Mouse (Mus musculus) liver, adult (tissue): Measurements from ENCODE around the gene Rrp1b.

ENCODE experiments used
- GATA4 ChIP-seq: IDR thresholded peaks from 2 replicates; pipeline ENCODE4 v1.6.1; 2014; ENCODE audit warnings: mild to moderate bottlenecking, low read length; ENCODE audit not compliant: insufficient replicate concordance

Gene Rrp1b

DNA sequence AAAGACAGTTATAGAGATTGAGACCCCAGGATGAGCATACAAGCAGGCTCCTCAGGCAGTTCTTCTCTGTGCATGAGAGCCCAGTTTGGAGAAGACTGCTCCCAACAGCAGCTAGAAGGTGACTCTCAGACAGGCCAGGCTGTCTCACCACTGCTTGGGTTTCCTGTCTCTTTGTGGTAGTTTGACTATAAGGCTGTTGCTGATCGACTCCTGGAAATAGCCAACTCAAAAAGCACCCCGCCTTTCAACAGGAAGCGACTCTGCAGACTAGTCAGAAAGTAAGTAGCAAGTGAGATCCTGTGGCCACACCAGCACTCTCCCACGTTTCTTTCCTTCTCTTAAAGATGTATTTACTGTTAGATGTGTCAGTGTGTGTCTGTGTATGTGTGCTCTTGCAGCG, 17.8 kb downstream of the Rrp1b start:
- TF ChIP-seq GATA4 = no peak

DNA sequence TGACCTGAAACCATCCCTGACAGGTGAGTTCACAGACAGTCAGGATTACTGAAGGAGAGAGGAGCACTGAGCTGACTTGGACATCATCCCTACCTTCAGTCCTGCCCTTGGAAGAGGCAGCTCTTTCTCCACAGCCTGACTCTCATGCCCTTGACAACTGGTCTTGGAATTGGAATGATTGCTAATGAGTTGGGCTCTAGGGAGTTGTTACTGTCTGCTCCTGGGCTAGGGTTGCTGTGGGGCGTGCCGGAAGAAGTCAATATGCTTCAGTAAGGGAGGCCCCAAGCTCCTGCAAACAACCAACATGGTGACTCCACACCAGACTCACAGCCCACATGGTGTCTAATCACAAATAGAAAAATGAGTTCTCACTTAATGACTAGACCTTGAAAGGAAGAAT, 21.9 kb downstream of the Rrp1b start:
- no peak for TF ChIP-seq GATA4

DNA sequence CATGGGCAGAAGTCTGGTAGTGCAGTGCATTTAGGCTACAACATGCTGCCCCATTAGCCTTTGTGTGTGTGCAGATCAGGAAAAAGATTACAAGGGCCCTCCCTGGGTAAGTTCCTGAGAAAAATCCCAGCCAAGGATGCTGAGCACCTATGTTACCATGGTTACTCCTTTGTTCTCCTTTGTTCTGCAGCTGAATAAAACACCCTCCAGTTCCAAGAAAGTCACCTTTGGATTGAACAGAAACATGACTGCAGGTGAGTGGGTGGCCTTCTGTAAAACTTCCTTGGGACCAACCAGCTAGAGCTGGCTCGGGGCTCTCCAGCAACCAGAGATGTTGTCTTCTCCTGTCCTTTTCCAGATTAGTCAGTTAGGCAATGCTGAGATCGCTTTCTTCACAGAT, 23.2 kb downstream of the Rrp1b start:
- TF ChIP-seq GATA4 = no peak

DNA sequence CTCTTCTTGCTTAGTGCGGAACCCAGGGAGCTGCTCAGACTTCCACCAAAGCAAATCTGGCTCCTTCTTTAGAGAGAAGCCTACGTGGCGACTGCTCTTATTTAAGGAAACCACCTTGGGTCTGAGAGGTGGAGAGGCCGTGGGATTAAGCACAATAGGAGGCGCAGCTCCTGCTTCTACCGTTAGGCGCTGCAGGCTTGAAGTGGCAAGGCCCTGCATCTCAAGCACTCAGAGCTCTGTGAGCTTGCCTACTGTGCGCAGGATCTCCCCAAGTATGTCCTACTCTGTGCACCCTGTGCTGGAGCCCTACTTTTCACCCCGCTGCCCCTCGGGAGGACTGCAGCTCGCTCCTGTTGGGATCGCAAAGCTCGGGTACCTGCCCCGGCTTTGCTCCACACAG, 25.3 kb downstream of the Rrp1b start:
- TF ChIP-seq GATA4 = no peak

DNA sequence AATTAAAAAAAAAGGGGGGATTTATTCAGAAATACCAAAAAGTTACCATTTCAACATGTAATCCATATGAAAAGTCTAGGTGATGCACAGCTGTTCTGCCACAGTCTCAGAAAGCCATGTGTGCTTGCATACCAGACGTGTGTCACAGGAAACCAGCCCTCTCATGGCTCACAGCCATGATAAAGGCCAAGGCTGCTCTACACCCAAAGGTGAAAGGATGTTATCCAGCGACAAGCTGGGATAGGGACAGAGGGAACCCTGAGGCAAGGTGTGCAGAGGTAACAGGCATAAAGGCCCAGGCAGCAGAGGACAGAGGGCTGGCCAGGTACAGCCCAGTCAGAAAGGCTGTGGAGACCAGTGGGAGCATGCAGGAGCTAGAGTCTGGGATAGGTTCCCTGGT, 27.8 kb downstream of the Rrp1b start:
- no peak for TF ChIP-seq GATA4

DNA sequence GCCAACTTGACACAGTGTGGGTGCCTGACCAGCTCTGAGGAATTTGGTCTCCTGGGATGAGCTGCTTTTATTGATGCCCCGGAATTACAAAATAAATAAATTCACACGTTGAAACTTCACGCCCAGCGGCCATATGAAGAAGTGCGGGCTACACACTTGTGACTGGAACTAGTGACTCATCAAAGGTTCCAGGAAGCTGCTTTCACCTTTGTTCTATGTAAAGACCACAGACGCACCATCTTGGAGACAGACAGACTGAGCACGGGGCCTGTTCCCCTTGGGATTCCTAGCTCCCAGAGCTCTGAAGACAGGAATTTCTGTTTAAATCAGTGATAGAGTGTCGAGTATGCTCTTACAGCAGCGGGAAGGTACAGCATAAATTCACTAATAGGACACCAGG, 31.6 kb downstream of the Rrp1b start:
- TF ChIP-seq GATA4 = no peak

DNA sequence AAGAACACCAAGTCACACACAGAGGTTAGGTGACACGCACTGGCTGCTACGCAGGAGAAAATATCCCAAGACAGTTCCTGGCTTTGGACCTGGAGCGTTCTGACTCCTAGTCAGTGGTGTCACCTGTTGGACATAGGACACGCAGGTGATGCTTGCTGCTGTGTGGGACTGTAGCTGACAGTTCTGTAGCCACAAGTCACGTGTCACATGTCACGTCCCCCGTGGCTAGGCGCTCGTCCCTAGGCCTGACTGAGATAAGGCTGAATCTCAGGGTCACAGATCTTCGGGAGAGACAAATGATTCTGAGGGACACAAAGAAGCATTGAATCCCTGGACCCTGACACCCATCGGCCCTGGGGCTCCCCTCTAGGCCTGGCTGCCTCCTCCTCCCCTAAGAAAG, 32.5 kb downstream of the Rrp1b start:
- TF ChIP-seq GATA4 = no peak

DNA sequence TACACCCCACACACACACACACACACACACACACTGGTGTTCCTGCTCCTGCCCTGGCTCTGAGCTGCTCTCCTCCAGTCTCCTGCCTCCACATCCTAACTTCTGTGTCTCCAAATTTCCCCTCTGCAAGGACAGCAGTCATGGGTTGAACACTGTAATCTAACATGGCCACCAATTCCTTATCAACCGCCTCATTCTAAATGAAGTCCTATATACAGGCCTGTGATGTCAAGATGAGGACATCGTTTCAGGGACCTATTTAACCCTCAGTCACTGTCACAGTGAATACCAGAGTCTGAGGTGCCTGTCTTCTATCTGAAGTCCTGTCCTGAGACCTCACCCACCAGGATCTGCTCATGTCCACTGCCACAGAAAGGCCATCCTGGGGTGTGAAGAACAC, 32.9 kb downstream of the Rrp1b start:
- TF ChIP-seq GATA4 = no peak

DNA sequence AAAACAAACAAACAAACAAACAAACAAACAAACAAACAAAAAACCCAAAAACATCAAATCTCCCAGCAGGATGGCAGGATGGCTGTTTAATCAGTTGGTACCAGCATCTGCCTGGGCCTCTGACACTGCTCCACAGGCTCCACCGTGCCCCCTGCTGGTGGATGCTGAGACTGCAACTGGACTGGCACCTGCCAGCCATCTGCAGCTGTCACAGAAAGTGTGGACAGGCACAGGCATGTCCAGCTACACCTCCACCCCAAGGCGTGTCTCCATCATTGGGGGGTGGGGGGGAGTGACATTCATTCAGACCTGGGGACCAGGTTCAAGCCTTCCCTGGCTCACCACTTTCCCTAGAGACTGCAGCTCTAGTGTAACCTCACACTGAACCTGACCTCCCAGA, 37.5 kb downstream of the Rrp1b start:
- no peak for TF ChIP-seq GATA4

DNA sequence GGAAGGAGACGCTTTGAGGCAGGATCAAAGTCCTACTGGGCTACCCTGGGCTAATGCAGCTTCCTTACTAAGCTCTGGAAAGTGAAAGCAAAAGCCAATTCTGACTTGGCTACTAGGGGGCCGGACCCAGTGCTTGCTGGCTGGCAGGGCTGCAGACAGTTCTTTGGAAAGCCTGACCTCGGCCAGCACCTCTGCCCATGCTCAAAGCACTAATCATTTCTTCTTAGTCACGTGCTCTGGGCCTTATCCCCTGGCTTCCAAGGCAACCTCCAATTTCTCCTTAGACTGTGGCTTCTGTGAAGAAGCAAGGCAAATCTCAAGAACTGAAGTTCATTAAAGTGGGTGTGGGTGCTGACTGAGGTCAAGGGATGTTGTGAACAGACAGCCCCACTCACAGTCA, 38.8 kb downstream of the Rrp1b start:
- TF ChIP-seq GATA4 = no peak

DNA sequence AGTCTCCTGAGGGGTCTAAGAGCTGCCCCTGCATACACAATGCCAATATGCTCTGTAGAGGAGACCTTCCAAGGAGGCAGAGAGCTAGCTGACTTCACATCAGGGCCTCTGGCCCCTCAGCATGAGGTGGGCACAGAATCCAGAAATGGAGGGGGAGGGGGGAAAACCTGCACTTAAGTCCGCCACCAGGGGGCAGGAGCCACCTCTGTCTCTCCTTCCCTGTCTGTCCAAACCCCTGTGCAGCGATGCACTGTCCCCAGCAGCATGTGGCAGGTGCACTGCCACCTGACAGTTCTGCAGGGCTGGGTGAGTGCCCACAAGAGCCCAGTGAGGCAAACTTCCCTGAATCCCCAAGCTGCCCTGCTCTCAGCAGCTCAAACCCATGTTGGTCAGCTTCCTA, 39.3 kb downstream of the Rrp1b start:
- TF ChIP-seq GATA4 = no peak

DNA sequence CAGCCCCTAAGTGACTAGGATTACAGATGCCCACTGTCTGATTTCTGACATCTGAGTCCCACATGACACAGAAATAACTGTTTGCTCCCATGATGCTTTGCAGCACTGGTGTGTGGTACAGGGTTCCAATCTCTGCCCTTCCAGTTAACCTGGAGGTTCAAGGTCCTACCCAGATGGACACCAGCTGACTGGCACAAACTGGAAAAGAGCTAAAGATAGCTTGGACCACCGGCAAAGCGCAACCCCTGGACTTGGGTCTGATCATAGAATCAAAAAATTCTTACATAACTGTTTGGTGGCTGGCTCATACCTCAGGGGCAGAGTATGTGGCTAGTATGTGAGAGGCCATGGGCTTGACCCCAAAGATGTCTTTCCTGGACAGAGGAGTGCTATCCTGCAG, 47.5 kb downstream of the Rrp1b start:
- no peak for TF ChIP-seq GATA4

DNA sequence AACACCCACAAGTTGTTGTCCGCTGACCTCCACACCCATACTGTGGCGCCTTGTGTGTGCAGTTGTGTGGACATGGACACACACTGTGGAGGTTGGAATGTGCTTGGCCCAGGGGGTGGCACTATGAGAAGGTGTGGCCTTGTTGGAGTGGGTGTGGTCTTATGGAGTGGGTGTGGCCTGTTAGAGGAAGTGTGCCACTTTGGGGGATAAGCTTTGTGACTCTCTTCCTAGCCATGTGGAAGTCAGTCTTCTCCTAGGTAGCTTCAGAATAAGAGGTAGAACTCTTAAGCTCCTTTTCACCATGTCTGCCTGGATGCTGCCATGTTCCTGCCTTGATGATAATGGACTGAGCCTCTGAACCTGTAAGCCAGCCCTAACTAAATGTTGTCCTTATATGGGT, 51.2 kb downstream of the Rrp1b start:
- TF ChIP-seq GATA4 = no peak

DNA sequence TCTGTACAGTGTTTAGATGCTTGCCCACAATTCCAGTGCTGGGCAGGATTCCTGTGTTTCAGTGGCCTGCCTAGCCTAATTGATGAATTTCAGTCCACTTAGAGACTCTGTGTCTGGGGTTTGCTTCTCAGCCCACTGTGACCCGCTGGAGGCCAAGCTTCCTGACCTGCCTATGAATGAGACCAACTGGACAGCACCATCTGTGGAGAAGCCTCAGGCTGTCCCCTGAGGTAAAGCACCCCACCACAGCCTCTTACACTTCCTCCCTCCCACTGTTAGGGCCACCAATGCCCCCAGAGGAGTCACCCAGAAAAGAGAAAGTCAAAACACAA, 55.1 kb downstream of the Rrp1b start:
- no peak for TF ChIP-seq GATA4

DNA sequence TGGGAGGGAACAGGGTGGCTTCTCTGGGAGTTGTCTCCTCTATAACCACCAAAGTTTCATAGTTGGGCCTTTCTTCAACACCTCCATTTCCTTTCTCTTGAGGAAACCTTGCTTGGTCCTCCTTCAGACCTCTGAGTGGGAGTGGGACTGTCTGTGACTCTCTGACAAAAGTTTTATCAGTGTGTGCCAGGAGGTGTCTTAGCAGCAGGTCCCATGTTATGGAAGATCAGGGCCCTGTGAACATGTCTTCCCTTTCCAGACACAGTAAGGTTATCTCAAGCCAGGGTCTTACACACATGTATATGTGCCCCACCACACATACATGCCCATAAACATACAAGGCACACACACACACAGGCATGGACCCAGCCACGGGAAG, 56.3 kb downstream of the Rrp1b start:
- no peak for TF ChIP-seq GATA4

DNA sequence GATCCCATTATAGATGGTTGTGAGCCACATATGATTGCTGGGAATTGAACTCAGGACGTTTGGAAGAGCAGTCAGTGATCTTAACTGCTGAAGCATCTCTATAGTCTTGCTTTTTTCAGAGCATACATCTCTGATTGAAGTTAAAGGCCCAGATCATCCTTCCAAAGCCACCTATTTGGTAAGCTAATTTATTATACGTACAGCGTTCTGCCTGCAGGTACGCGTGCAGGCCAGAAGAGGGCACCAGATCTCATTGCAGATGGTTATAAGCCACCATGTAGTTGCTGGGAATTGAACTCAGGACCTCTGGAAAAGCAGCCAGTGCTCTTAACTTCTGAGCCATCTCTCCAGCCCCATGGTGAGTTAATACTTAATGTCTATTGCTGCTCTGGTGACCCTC, 57.0 kb downstream of the Rrp1b start:
- no peak for TF ChIP-seq GATA4

DNA sequence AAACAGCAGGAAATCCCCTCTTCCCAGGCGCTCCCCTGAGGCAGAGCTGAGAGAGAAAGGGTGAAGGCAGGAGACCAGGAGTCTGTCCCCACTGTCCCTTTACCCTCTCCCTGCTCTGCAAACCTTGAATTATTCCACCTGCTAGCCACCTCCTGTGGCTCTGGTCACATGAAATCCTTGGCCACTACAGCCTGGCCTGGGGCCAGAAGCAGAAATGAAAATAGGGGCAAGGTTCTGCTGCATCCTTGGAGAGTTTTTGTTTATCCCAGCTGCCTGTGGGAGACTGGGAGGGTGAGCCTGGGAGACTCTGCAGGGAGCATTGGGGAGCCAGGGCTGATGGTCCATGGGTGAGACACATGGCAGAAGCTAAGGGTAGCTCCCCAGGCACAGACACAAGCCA, 61.8 kb downstream of the Rrp1b start:
- TF ChIP-seq GATA4 = no peak

DNA sequence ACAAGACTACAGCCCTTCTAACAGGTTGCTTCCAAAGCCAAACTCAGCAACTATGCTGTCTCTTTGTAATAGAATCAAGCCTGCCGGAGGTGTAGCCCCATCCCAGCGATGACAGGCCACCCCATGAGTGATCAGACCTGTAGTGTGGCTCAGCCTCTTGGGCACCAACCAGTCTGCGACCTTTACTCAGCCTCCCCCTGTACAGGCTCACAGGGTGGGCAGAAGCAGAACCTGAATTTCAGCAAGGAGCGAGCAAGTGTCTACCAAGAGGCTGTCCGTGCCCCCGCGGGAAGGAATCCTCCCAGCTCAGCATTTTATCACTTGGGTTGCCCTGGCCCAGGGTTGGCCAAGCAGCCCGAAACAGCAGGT, 63.7 kb downstream of the Rrp1b start:
- no peak for TF ChIP-seq GATA4
